Mouse (Mus musculus): Measurements from ENCODE around the gene Olfr723. TPM values are rescaled to one million over a fixed set of nuclear protein-coding genes. Genes with fewer than 3 reads are reported as not detected.

Olfr723 gene
- polyA plus RNA-seq (2021; fragmentation: Nextera tagmentation) = not detected in 2 replicates
- long read RNA-seq, experiment 1 = 0 reads
- long read RNA-seq, experiment 2 = 0 reads

DNA sequence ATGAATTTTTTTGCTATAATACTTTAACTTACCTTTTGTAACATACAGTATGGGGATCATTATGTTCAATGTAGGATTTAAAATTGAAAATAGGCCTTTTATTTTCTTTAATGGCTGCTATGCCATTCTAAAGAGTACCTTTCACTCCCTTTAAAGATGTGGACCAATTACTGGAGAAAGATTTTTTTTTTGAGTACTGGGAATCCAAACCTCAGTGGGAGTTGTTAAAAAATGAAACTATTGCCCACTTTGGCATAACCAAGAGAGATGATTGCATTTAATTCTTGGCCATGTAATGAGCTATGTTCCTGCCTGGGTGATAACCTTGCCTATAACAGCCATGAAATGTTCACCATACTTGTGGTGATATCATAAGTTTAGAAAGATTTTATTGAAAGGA lies at the start of gene Olfr723:
Olfr723 (minus strand) TSS at position 101 of the 400 bp plus-strand sequence.

DNA sequence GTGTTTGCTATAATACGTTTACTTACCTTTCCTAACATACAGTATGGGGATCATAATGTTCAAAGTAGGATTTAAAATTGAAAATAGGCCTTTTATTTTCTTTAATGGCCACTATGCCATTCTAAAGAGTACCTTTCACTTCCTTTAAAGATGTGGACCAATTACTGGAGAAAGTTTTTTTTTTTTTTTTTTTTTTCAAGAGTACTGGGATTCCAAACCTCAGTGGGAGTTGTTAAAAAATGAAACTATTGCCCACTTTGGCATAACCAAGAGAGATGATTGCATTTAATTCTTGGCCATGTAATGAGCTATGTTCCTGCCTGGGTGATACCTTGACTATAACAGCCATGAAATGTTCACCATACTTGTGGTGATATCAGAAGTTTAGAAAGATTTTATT lies 31.6 kb upstream of the Olfr723 start, which contains the start of gene Olfr724:
Olfr724 (minus strand) TSS at position 101 of the 400 bp plus-strand sequence.

DNA sequence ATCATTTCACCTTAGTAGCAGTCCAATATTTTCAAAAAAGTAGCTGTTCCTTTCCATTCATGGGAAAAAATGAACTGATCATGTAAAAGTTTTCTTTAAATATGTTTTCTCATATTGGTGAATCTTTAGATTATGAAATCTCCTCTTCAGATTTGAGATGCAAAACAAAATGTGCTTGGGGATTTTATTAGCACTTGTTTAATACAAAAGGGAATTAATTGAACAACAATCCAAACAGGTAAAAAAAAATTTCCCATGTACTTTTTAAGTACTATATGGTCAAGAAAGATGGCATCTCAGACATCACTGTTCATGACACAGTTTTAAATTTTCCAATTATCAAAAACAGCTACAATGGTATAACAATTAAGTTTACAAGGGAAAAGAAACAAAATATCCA lies 29.7 kb downstream of the Olfr723 start, which contains the start of gene Olfr722:
Olfr722 (minus strand) TSS at position 101 of the 400 bp plus-strand sequence.

Other genes starting within 250 kb of the Olfr723 start
- gene Armh4, start 148.4 kb downstream of the Olfr723 start, polyA plus RNA-seq (2021; fragmentation: Nextera tagmentation) = 10.3 and 14.8 TPM in 2 replicates
- not detected in 2 replicates for gene Olfr722, start 29.8 kb downstream of the Olfr723 start, polyA plus RNA-seq (2021; fragmentation: Nextera tagmentation)
- not detected in 2 replicates for gene Olfr724, start 31.5 kb upstream of the Olfr723 start, polyA plus RNA-seq (2021; fragmentation: Nextera tagmentation)
- gene Olfr725, start 108.6 kb upstream of the Olfr723 start, polyA plus RNA-seq (2021; fragmentation: Nextera tagmentation) = not detected in 2 replicates
- not detected in 2 replicates for gene Olfr726, start 159.2 kb upstream of the Olfr723 start, polyA plus RNA-seq (2021; fragmentation: Nextera tagmentation)
- not detected in 2 replicates for gene Olfr727, start 191.4 kb upstream of the Olfr723 start, polyA plus RNA-seq (2021; fragmentation: Nextera tagmentation)
- not detected in 2 replicates for gene Olfr728, start 210.9 kb upstream of the Olfr723 start, polyA plus RNA-seq (2021; fragmentation: Nextera tagmentation)
- not detected in 2 replicates for gene Olfr729, start 221.1 kb upstream of the Olfr723 start, polyA plus RNA-seq (2021; fragmentation: Nextera tagmentation)